Mouse (Mus musculus) liver, adult 2 months (tissue): ENCODE data around the gene Zfp446.

Experiments used
- CTCF ChIP-seq: fragments of 200-500 bp; IDR thresholded peaks from 2 replicates; pipeline ENCODE4 v1.5.1; 2011; ENCODE audit warnings: low read depth, low read length, control low read depth
- POLR2A ChIP-seq: fragments of 200-500 bp; IDR thresholded peaks from 2 replicates; pipeline ENCODE4 v1.6.1; 2011; ENCODE audit warnings: low read length, control low read depth; ENCODE audit not compliant: insufficient read depth; ENCODE audit errors: extremely low read depth

GRCm38 (mm10) chr7:12961511-12962141 is 16.0 kb upstream of the Zfp446 start:
- 0 out of 2 replicates have a peak, but pooled peaks have one; percentile 33 for TF ChIP-seq POLR2A
- no peak for TF ChIP-seq CTCF
